Mouse (Mus musculus) myocyte (in vitro differentiated cells): ENCODE results near the gene Rbfox1.

Experiments
- CEBPB ChIP-seq: IDR thresholded peaks from 2 replicates; pipeline ENCODE4 v1.6.1; 2011; ENCODE audit warnings: mild to moderate bottlenecking, moderate library complexity; ENCODE audit not compliant: poor library complexity, insufficient read depth, severe bottlenecking
- E2F4 ChIP-seq: IDR thresholded peaks from one replicate; pipeline ENCODE4 v1.6.1; 2011; ENCODE audit warnings: mild to moderate bottlenecking, control low read depth, moderate library complexity; ENCODE audit not compliant: insufficient read depth
- MAX ChIP-seq: IDR thresholded peaks from one replicate; pipeline ENCODE4 v1.6.1; 2011; ENCODE audit warnings: low read depth, mild to moderate bottlenecking, control low read depth
- MYOD1 ChIP-seq, 3 experiments: IDR thresholded peaks; one replicate each; pipeline ENCODE4 v1.6.1; 2011; ENCODE audit warnings: control low read depth in 2 of 3, low read depth in 2 of 3, mild to moderate bottlenecking in 2 of 3, moderate library complexity in 1 of 3; ENCODE audit not compliant: insufficient read length in 2 of 3, control insufficient read depth in 1 of 3
- MYOG ChIP-seq, 3 experiments: IDR thresholded peaks; one replicate each; pipeline ENCODE4 v1.6.1; 2011; ENCODE audit warnings: control low read depth in 2 of 3, low read depth in 2 of 3, mild to moderate bottlenecking in 2 of 3; ENCODE audit not compliant: insufficient read length in 2 of 3, control insufficient read depth in 1 of 3, insufficient read depth in 1 of 3
- POLR2A ChIP-seq: IDR thresholded peaks from one replicate; pipeline ENCODE4 v1.6.1; 2011; ENCODE audit warnings: low read depth, mild to moderate bottlenecking, control low read depth, moderate library complexity; ENCODE audit not compliant: insufficient read length
- POLR2AphosphoS2 ChIP-seq: IDR thresholded peaks from one replicate; pipeline ENCODE4 v1.6.1; 2011; ENCODE audit warnings: low read depth, control low read depth; ENCODE audit not compliant: insufficient read length
- REST ChIP-seq: IDR thresholded peaks from one replicate; pipeline ENCODE4 v1.6.1; 2011; ENCODE audit warnings: mild to moderate bottlenecking, control low read depth, moderate library complexity; ENCODE audit not compliant: insufficient read depth, insufficient read length
- SRF ChIP-seq: IDR thresholded peaks from one replicate; pipeline ENCODE4 v1.6.1; 2011; ENCODE audit warnings: low read depth; ENCODE audit not compliant: control insufficient read depth, insufficient read length
- TCF12 ChIP-seq: IDR thresholded peaks from one replicate; pipeline ENCODE4 v1.6.1; 2011; ENCODE audit warnings: mild to moderate bottlenecking, control low read depth; ENCODE audit not compliant: poor library complexity, insufficient read depth, severe bottlenecking
- TCF3 ChIP-seq: IDR thresholded peaks from one replicate; pipeline ENCODE4 v1.6.1; 2011; ENCODE audit warnings: low read depth, control low read depth; ENCODE audit not compliant: insufficient read length
- USF1 ChIP-seq: IDR thresholded peaks from one replicate; pipeline ENCODE4 v1.6.1; 2011; ENCODE audit warnings: low read depth, mild to moderate bottlenecking, control low read depth, moderate library complexity

GRCm38 (mm10) chr16:7150201-7150791 is 1265.1 kb downstream of the Rbfox1 start:
- TF ChIP-seq MYOG (IDR thresholded peaks at IDR 0.05; ENCODE audit: control insufficient read depth in 1 of 3, insufficient read depth in 1 of 3, insufficient read length in 2 of 3, low read depth in 2 of 3) (peak in 2 of 3 experiments; percentile 48 to 56), POLR2A (no peak), MAX (no peak), TCF12 (no peak), TCF3 (no peak), MYOD1 (IDR thresholded peaks at IDR 0.05; ENCODE audit: control insufficient read depth in 1 of 3, insufficient read length in 2 of 3, low read depth in 2 of 3) (peak in 2 of 3 experiments; percentile 51 to 58), SRF (no peak), CEBPB (no peak), E2F4 (no peak), USF1 (no peak), POLR2AphosphoS2 (no peak), REST (no peak)
